Mouse (Mus musculus): ENCODE data around the gene Lpcat1.

DNA sequence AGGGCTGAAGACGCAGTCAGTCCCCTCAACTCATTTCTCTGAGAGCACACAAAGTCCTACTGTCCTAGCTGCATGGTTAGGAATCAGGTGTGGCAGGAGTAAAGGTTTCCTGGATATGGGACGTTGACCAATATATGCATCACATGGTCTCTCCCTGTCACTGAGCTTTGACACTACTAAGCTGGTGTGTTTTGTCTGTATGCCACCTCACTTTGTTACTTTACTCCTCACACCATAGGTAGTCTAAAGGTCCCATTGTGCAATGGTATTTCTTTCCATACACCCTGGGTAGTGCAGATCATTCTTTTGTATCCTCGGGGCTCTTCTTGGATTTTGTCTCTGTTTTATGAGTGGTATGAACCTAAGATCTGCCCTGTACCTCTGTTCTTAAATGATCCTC is 66.7 kb downstream of the Lpcat1 start:
- TF ChIP-seq CTCF (IDR thresholded peaks at IDR 0.05; ENCODE audit: low read depth, low read length): no peak
- TF ChIP-seq POLR2AphosphoS5 (IDR thresholded peaks at IDR 0.05; ENCODE audit: insufficient replicate concordance, low read depth, low read length): no peak
- TF ChIP-seq GATA1 (IDR thresholded peaks at IDR 0.05; ENCODE audit: borderline replicate concordance, low read length): no peak
- no peak for TF ChIP-seq TAL1 (conservative IDR thresholded peaks at IDR 0.05; ENCODE audit: low read depth, low read length)
- no peak for TF ChIP-seq GATA2 (IDR thresholded peaks at IDR 0.05; ENCODE audit: borderline replicate concordance, low read depth, low read length)
